Mouse (Mus musculus): ENCODE measurements around the gene Slc12a6.
A peak's percentile ranks its signal among the peaks of the same experiment; 100 is the strongest.

GRCm38 (mm10) chr2:112378973-112379898 is 113.6 kb downstream of the Slc12a6 start, which contains the start of gene Katnbl1:
- TF ChIP-seq CTCF (IDR thresholded peaks at IDR 0.05; ENCODE audit: insufficient read depth, low read length), result peak; percentile 65
- peak; percentile 31; the same call in 1 of the 2 replicates for TF ChIP-seq POLR2A (IDR thresholded peaks at IDR 0.05; ENCODE audit: borderline replicate concordance, extremely low read depth, low read depth, low read length)

Data from lung, adult 2 months (tissue).